Mouse (Mus musculus) E14TG2a.4 (cell line): ENCODE data around the gene Lmna.

Source experiments
- H3K27me3 ChIP-seq: 2 replicates; pipeline ENCODE4 v1.6.1; 2014; ENCODE audit warnings: low read length, control low read depth; ENCODE audit not compliant: insufficient read depth
- H3K36me3 ChIP-seq: 2 replicates; pipeline ENCODE4 v1.6.1; 2014; ENCODE audit warnings: low read length, control low read depth; ENCODE audit not compliant: insufficient read depth
- H3K4me1 ChIP-seq: replicated peaks from 2 replicates; pipeline ENCODE4 v1.6.1; 2014; ENCODE audit warnings: low read depth, low read length, control low read depth
- H3K4me3 ChIP-seq: replicated peaks from 2 replicates; pipeline ENCODE4 v1.5.1; 2014; ENCODE audit warnings: mild to moderate bottlenecking, low read length
- H3K9me3 ChIP-seq: 2 replicates; pipeline ENCODE4 v1.6.1; 2014; ENCODE audit warnings: low read length, control low read depth
- CTCF ChIP-seq: conservative IDR thresholded peaks from 2 replicates; pipeline ENCODE4 v1.5.1; 2014; ENCODE audit warnings: low read length
- NANOG ChIP-seq: IDR thresholded peaks from 2 replicates; pipeline ENCODE4 v1.6.1; 2014; ENCODE audit warnings: borderline replicate concordance, low read length, mixed read lengths
- POU5F1 ChIP-seq: IDR thresholded peaks from 2 replicates; pipeline ENCODE4 v1.6.1; 2014; ENCODE audit warnings: low read length, borderline replicate concordance

Lmna gene

GRCm38 (mm10) chr3:88458778-88459219, 51.0 kb downstream of the Lmna start:
- H3K36me3 ChIP-seq = no peaks in the 10 kb centered on the region
- H3K4me3 ChIP-seq = no peak overlapping the region; the same call in 1 of the 2 replicates
- H3K9me3 ChIP-seq = no peaks in the 10 kb centered on the region
- peaks cover 70% of the 10 kb centered on the region for H3K27me3 ChIP-seq
- peaks cover 44% of the 10 kb centered on the region for H3K4me1 ChIP-seq
- TF ChIP-seq POU5F1 (no peak), NANOG (no peak), CTCF (no peak)

GRCm38 (mm10) chr3:88456746-88457532, 52.8 kb downstream of the Lmna start:
- TF ChIP-seq POU5F1 = no peak
- TF ChIP-seq CTCF = no peak
- no peak for TF ChIP-seq NANOG
- H3K4me1 ChIP-seq = peaks cover 53% of the 10 kb centered on the region
- no peak overlapping the region for H3K4me3 ChIP-seq
- peaks cover 85% of the 10 kb centered on the region for H3K27me3 ChIP-seq
- H3K9me3 ChIP-seq = no peaks in the 10 kb centered on the region
- no peaks in the 10 kb centered on the region for H3K36me3 ChIP-seq

GRCm38 (mm10) chr3:88456313-88456712, 53.4 kb downstream of the Lmna start:
- Histone ChIP-seq H3K4me3 (no peak overlapping the region), H3K27me3 (peaks cover 84% of the 10 kb centered on the region), H3K9me3 (no peaks in the 10 kb centered on the region), H3K36me3 (no peaks in the 10 kb centered on the region), H3K4me1 (peaks cover 51% of the 10 kb centered on the region)
- TF ChIP-seq POU5F1 (no peak), CTCF (no peak), NANOG (no peak)

- Histone ChIP-seq H3K36me3 (no peaks in the 10 kb centered on the region), H3K4me1 (peaks cover 47% of the 10 kb centered on the region), H3K9me3 (no peaks in the 10 kb centered on the region), H3K27me3 (peaks cover 84% of the 10 kb centered on the region), H3K4me3 (peak overlapping the region; percentile 70)
- TF ChIP-seq NANOG = no peak
- TF ChIP-seq POU5F1 = no peak
- no peak for TF ChIP-seq CTCF
These were observed 54.0 kb downstream of the Lmna start for GRCm38 (mm10) chr3:88455588-88456264.

- H3K4me3 ChIP-seq = peak overlapping the region; percentile 70
- TF ChIP-seq POU5F1 = no peak
- no peak for TF ChIP-seq NANOG
- TF ChIP-seq CTCF = no peak
- no peaks in the 10 kb centered on the region for H3K9me3 ChIP-seq
- peaks cover 51% of the 10 kb centered on the region for H3K4me1 ChIP-seq
- H3K36me3 ChIP-seq = no peaks in the 10 kb centered on the region
- H3K27me3 ChIP-seq = peaks cover 84% of the 10 kb centered on the region
These were observed 54.8 kb downstream of the Lmna start for GRCm38 (mm10) chr3:88454762-88455587.

GRCm38 (mm10) chr3:88453986-88454385, 55.8 kb downstream of the Lmna start:
- Histone ChIP-seq H3K27me3 (peaks cover 83% of the 10 kb centered on the region), H3K4me3 (no peak overlapping the region), H3K9me3 (no peaks in the 10 kb centered on the region), H3K36me3 (no peaks in the 10 kb centered on the region), H3K4me1 (peaks cover 61% of the 10 kb centered on the region)
- no peak for TF ChIP-seq NANOG
- TF ChIP-seq CTCF = no peak
- TF ChIP-seq POU5F1 = no peak

GRCm38 (mm10) chr3:88453369-88453768, 56.4 kb downstream of the Lmna start:
- TF ChIP-seq CTCF = no peak
- Histone ChIP-seq H3K27me3 (peaks cover 79% of the 10 kb centered on the region), H3K4me1 (peaks cover 58% of the 10 kb centered on the region), H3K4me3 (no peak overlapping the region), H3K9me3 (no peaks in the 10 kb centered on the region), H3K36me3 (no peaks in the 10 kb centered on the region)

GRCm38 (mm10) chr3:88452716-88453115, 57.0 kb downstream of the Lmna start:
- TF ChIP-seq POU5F1 (no peak), NANOG (no peak), CTCF (no peak)
- Histone ChIP-seq H3K27me3 (peaks cover 78% of the 10 kb centered on the region), H3K4me3 (no peak overlapping the region), H3K9me3 (no peaks in the 10 kb centered on the region), H3K4me1 (peaks cover 63% of the 10 kb centered on the region), H3K36me3 (no peaks in the 10 kb centered on the region)
